Mouse (Mus musculus): Measurements from ENCODE around the gene Plgrkt. TPM values are rescaled to one million over a fixed set of nuclear protein-coding genes. Genes with fewer than 3 reads are reported as not detected.

The Plgrkt gene
- polyA plus RNA-seq, 1 experiment from 2014 or later = 97.1 TPM

- Histone ChIP-seq H3K27me3 (no peaks in the 10 kb centered on the region), H3K9ac (replicated peaks) (no peak overlapping the region), H3K4me3 (replicated peaks) (no peak overlapping the region), H3K36me3 (peaks cover 48% of the 10 kb centered on the region), H3K9me3 (no peaks in the 10 kb centered on the region), H3K27ac (no peak overlapping the region), H3K4me1 (replicated peaks) (no peaks in the 10 kb centered on the region), H3K4me2 (replicated peaks) (no peak overlapping the region)
- ATAC-seq = no peak
- 93% methylated on average over 2 of the region's 2 CpGs for WGBS
Measured at GRCm38 (mm10) chr19:29302119-29302518, 65.1 kb downstream of the Plgrkt start.

GRCm38 (mm10) chr19:29300919-29301318 is 66.3 kb downstream of the Plgrkt start:
- Histone ChIP-seq H3K27ac (no peak overlapping the region), H3K4me1 (replicated peaks) (no peaks in the 10 kb centered on the region), H3K9me3 (no peaks in the 10 kb centered on the region), H3K36me3 (peaks cover 58% of the 10 kb centered on the region), H3K4me3 (replicated peaks) (no peak overlapping the region), H3K27me3 (no peaks in the 10 kb centered on the region), H3K4me2 (replicated peaks) (no peak overlapping the region), H3K9ac (replicated peaks) (no peak overlapping the region)
- 91% methylated on average over 13 of the region's 13 CpGs for WGBS
- ATAC-seq = no peak

Other genes starting within 250 kb of the Plgrkt start
- 13.4 and 14.6 TPM in 2 replicates for gene Jak2, start 115.6 kb downstream of the Plgrkt start, polyA plus RNA-seq (2015; fragmentation: Nextera tagmentation; extraction: Ambion mirVana)
- gene Insl6, start 42.0 kb downstream of the Plgrkt start, polyA plus RNA-seq (2015; fragmentation: Nextera tagmentation; extraction: Ambion mirVana) = 2.6 and 2.9 TPM in 2 replicates
- gene Rln1, start 32.7 kb downstream of the Plgrkt start, polyA plus RNA-seq (2015; fragmentation: Nextera tagmentation; extraction: Ambion mirVana) = 0.58 and 1.0 TPM in 2 replicates
- 0.27 and 0.70 TPM in 2 replicates for gene Cd274, start 65 bp upstream of the Plgrkt start, polyA plus RNA-seq (2015; fragmentation: Nextera tagmentation; extraction: Ambion mirVana)
- gene Pdcd1lg2, start 43.5 kb upstream of the Plgrkt start, polyA plus RNA-seq (2015; fragmentation: Nextera tagmentation; extraction: Ambion mirVana) = 0.09 TPM in 1 of 2 replicates, not detected in the other
- 11.9 and 13.0 TPM in 2 replicates for gene Ric1, start 154.9 kb upstream of the Plgrkt start, polyA plus RNA-seq (2015; fragmentation: Nextera tagmentation; extraction: Ambion mirVana)